Mouse (Mus musculus) embryonic facial prominence, embryonic 10.5 days (tissue): Measurements from ENCODE around the gene 4930412O13Rik. TPM values are rescaled to one million over a fixed set of nuclear protein-coding genes. Genes with fewer than 3 reads are reported as not detected.

Source experiments
- DNase-seq: peaks from one replicate; pipeline ENCODE4 v3.0.0-alpha.2; 2017; ENCODE audit warnings: low spot score
- H3K27ac ChIP-seq: fragments of 300-500 bp; sonication (generic); replicated peaks from 2 replicates; pipeline ENCODE4 v1.5.1; 2016; ENCODE audit warnings: mild to moderate bottlenecking
- H3K27me3 ChIP-seq: fragments of 300-500 bp; sonication (generic); replicated peaks from 2 replicates; pipeline ENCODE4 v1.6.1; 2016; ENCODE audit warnings: low read depth, mild to moderate bottlenecking; ENCODE audit not compliant: poor library complexity, severe bottlenecking
- H3K36me3 ChIP-seq: fragments of 300-500 bp; sonication (generic); replicated peaks from 2 replicates; pipeline ENCODE4 v1.6.1; 2016; ENCODE audit warnings: mild to moderate bottlenecking, moderate library complexity
- H3K4me1 ChIP-seq: fragments of 300-500 bp; sonication (generic); 2 replicates; pipeline ENCODE4 v1.6.1; 2016
- H3K4me3 ChIP-seq: fragments of 300-500 bp; sonication (generic); 2 replicates; pipeline ENCODE4 v1.5.1; 2016; ENCODE audit warnings: mild to moderate bottlenecking, moderate library complexity
- H3K9me3 ChIP-seq: fragments of 300-500 bp; sonication (generic); 2 replicates; pipeline ENCODE4 v1.6.1; 2016; ENCODE audit warnings: mild to moderate bottlenecking
- WGBS: fragments of 180-500 bp; shearing (Covaris S2); methylation state at CpG from one replicate; pipeline ENCODE4 v1.1.7; 2016; 5-methylcytosine and 5-hydroxymethylcytosine counted together
- polyA plus RNA-seq: library from polyadenylated mRNA; unstranded; fragments of >200 nt; fragmentation: Nextera tagmentation; extraction: Ambion mirVana; gene quantifications from 2 replicates; pipeline ENCODE4 v1.2.1, GENCODE M21; 2016

4930412O13Rik gene
- polyA plus RNA-seq, 1 experiment from 2014 or later, result 2.3 TPM

GRCm38 (mm10) chr2:9926194-9926904 is 45.3 kb downstream of the 4930412O13Rik start:
- Histone ChIP-seq H3K27me3 (no peaks in the 10 kb centered on the region), H3K36me3 (peaks cover 25% of the 10 kb centered on the region), H3K4me1 (peaks cover 7% of the 10 kb centered on the region), H3K4me3 (no peak overlapping the region), H3K9me3 (no peaks in the 10 kb centered on the region), H3K27ac (no peak overlapping the region)
- WGBS, result 45% methylated on average over 7 of the region's 7 CpGs
- no peak for DNase-seq

- Histone ChIP-seq H3K36me3 (peaks cover 23% of the 10 kb centered on the region), H3K4me1 (peaks cover 7% of the 10 kb centered on the region), H3K4me3 (no peak overlapping the region), H3K27ac (no peak overlapping the region), H3K9me3 (no peaks in the 10 kb centered on the region), H3K27me3 (no peaks in the 10 kb centered on the region)
- DNase-seq, result no peak
- WGBS, result 81% methylated on average over 4 of the region's 4 CpGs
These were observed 45.8 kb downstream of the 4930412O13Rik start for GRCm38 (mm10) chr2:9926905-9927283.

Other genes starting within 250 kb of the 4930412O13Rik start
- 0.82 TPM in 1 of 2 replicates, not detected in the other for gene 9230102O04Rik, start 8.3 kb downstream of the 4930412O13Rik start, polyA plus RNA-seq
- gene Gata3, start 8.8 kb downstream of the 4930412O13Rik start, polyA plus RNA-seq, result 24.5 and 29.1 TPM in 2 replicates
- 16.1 and 17.3 TPM in 2 replicates for gene Taf3, start 167.3 kb downstream of the 4930412O13Rik start, polyA plus RNA-seq
- gene Atp5c1, start 199.3 kb downstream of the 4930412O13Rik start, polyA plus RNA-seq, result 498 and 511 TPM in 2 replicates
- 35.5 and 37.7 TPM in 2 replicates for gene Kin, start 199.3 kb downstream of the 4930412O13Rik start, polyA plus RNA-seq